Mouse (Mus musculus) G1E (cell line): Measurements from ENCODE around the gene Garem2.

Source experiments
- CTCF ChIP-seq: IDR thresholded peaks from 2 replicates; pipeline ENCODE4 v1.5.1; 2012; ENCODE audit warnings: low read depth, low read length, inconsistent platforms, mixed read lengths
- GATA1 ChIP-seq: IDR thresholded peaks from 2 replicates; pipeline ENCODE4 v1.6.1; 2012; ENCODE audit warnings: borderline replicate concordance, low read length, inconsistent platforms, mixed read lengths
- TAL1 ChIP-seq: conservative IDR thresholded peaks from 2 replicates; pipeline ENCODE4 v1.6.1; 2012; ENCODE audit warnings: low read depth, low read length, inconsistent platforms, mixed read lengths

DNA sequence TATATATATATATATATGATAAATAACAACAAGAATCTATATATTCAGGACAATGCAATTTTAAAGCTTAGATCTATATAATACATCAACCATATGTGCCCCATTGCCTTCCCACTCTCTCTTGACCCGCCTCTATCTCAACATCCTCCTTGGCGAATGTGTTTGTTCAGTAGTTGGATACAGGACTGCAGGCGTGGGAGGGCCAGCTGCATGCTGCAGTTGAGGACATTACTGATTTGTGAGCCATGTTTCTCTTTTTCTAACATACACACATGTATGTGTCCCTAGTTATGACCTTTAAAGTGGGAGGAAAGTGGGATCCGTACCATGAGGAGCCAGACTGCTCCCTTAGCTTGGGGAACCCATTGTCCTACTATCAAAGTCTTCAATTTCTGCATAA, 26.3 kb downstream of the Garem2 start:
- TF ChIP-seq CTCF (no peak), TAL1 (no peak), GATA1 (no peak)
